Mouse (Mus musculus): ENCODE measurements at regions not wholly inside any gene's neighbourhood (a gene's known extent, or its start where the extent isn't known, plus 50 kb on each side); places are given as distances from the start of the nearest gene placed in this dataset.

DNA sequence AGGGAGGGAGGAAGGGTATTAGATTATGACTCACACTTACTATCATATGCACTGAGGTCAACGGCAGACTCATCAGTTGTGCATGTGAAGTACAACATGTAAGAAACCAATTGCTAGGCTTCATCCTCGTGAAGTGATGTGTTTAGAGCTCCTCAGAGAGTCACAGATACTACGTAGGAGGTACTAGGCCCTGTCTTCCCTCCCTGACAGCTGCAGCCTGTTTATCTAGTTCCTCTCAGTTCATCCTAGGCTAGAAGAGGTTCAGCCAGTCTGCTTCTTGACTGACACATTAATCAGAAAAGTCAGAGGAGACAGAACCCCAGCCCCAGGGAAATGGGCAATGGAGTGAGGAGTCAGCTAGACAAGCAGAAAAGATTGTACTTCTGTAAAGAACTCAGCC, 180.1 kb upstream of the Eya4 start:
- TF ChIP-seq EP300 (optimal IDR thresholded peaks at IDR 0.05) (no peak), CTCF (IDR thresholded peaks at IDR 0.05; ENCODE audit: low read depth) (no peak)
